Mouse (Mus musculus): Measurements from ENCODE around the gene Adk. TPM values are rescaled to one million over a fixed set of nuclear protein-coding genes. Genes with fewer than 3 reads are reported as not detected.

The Adk gene
- polyA plus RNA-seq, 1 experiment from 2014 or later, result 240 TPM

GRCm38 (mm10) chr14:21383701-21384428, 331.5 kb downstream of the Adk start:
- no peak for ATAC-seq
- no peaks in the 10 kb centered on the region for H3K27me3 ChIP-seq (replicated peaks; ENCODE audit: control insufficient read depth, insufficient read depth, low read length)
- H3K36me3 ChIP-seq (ENCODE audit: control insufficient read depth, insufficient read depth), result 0 out of 2 replicates have a peak, but pooled peaks cover 4% of the 10 kb centered on the region
- no peak overlapping the region for H3K27ac ChIP-seq (ENCODE audit: low read depth, low read length)
- 0 out of 2 replicates have a peak, but pooled peaks cover 2% of the 10 kb centered on the region for H3K9me3 ChIP-seq (ENCODE audit: control insufficient read depth)
- no peak for TF ChIP-seq CTCF (IDR thresholded peaks at IDR 0.05; ENCODE audit: low read depth)
- no peak overlapping the region for H3K4me2 ChIP-seq (replicated peaks; ENCODE audit: low read depth)
- H3K4me3 ChIP-seq (ENCODE audit: low read depth, low read length), result no peak overlapping the region
- no peaks in the 10 kb centered on the region for H3K4me1 ChIP-seq (replicated peaks; ENCODE audit: control insufficient read depth, insufficient read depth, low read length)
- 93% methylated on average over 5 of the region's 5 CpGs for WGBS
- H3K9ac ChIP-seq (ENCODE audit: low read depth, low read length), result no peak overlapping the region

GRCm38 (mm10) chr14:21399506-21399905, 347.1 kb downstream of the Adk start:
- H3K9me3 ChIP-seq (ENCODE audit: control insufficient read depth), result no peaks in the 10 kb centered on the region
- no peak overlapping the region for H3K27ac ChIP-seq (ENCODE audit: low read depth, low read length)
- H3K27me3 ChIP-seq (replicated peaks; ENCODE audit: control insufficient read depth, insufficient read depth, low read length), result no peaks in the 10 kb centered on the region
- H3K4me3 ChIP-seq (ENCODE audit: low read depth, low read length), result no peak overlapping the region
- no peak overlapping the region for H3K9ac ChIP-seq (ENCODE audit: low read depth, low read length)
- TF ChIP-seq CTCF (IDR thresholded peaks at IDR 0.05; ENCODE audit: low read depth), result no peak
- H3K36me3 ChIP-seq (ENCODE audit: control insufficient read depth, insufficient read depth), result no peaks in the 10 kb centered on the region
- H3K4me1 ChIP-seq (replicated peaks; ENCODE audit: control insufficient read depth, insufficient read depth, low read length), result no peaks in the 10 kb centered on the region
- no peak overlapping the region for H3K4me2 ChIP-seq (replicated peaks; ENCODE audit: low read depth)
- WGBS, result 81% methylated on average over 7 of the region's 7 CpGs
- ATAC-seq, result no peak

- H3K4me1 ChIP-seq (replicated peaks; ENCODE audit: control insufficient read depth, insufficient read depth, low read length), result no peaks in the 10 kb centered on the region
- H3K27ac ChIP-seq (ENCODE audit: low read depth, low read length), result no peak overlapping the region
- no peaks in the 10 kb centered on the region for H3K27me3 ChIP-seq (replicated peaks; ENCODE audit: control insufficient read depth, insufficient read depth, low read length)
- no peak overlapping the region for H3K4me3 ChIP-seq (ENCODE audit: low read depth, low read length)
- H3K36me3 ChIP-seq (ENCODE audit: control insufficient read depth, insufficient read depth), result no peaks in the 10 kb centered on the region
- peak overlapping the region; percentile 24; the same call in 1 of the 2 replicates for H3K4me2 ChIP-seq (replicated peaks; ENCODE audit: low read depth)
- 0 out of 2 replicates have a peak, but pooled peaks have one; percentile 5 for TF ChIP-seq CTCF (IDR thresholded peaks at IDR 0.05; ENCODE audit: low read depth)
- H3K9ac ChIP-seq (ENCODE audit: low read depth, low read length), result no peak overlapping the region
- H3K9me3 ChIP-seq (ENCODE audit: control insufficient read depth), result no peaks in the 10 kb centered on the region
- 68% methylated on average over 8 of the region's 8 CpGs for WGBS
- ATAC-seq, result no peak
Observed at GRCm38 (mm10) chr14:21402157-21402601, 349.8 kb downstream of the Adk start.

- 63% methylated on average over 8 of the region's 8 CpGs for WGBS
- no peaks in the 10 kb centered on the region for H3K27me3 ChIP-seq (replicated peaks; ENCODE audit: control insufficient read depth, insufficient read depth, low read length)
- H3K4me1 ChIP-seq (replicated peaks; ENCODE audit: control insufficient read depth, insufficient read depth, low read length), result no peaks in the 10 kb centered on the region
- H3K9ac ChIP-seq (ENCODE audit: low read depth, low read length), result no peak overlapping the region
- no peak for ATAC-seq
- H3K4me3 ChIP-seq (ENCODE audit: low read depth, low read length), result no peak overlapping the region
- TF ChIP-seq CTCF (IDR thresholded peaks at IDR 0.05; ENCODE audit: low read depth), result no peak
- no peak overlapping the region for H3K27ac ChIP-seq (ENCODE audit: low read depth, low read length)
- H3K36me3 ChIP-seq (ENCODE audit: control insufficient read depth, insufficient read depth), result no peaks in the 10 kb centered on the region
- H3K4me2 ChIP-seq (replicated peaks; ENCODE audit: low read depth), result no peak overlapping the region
- no peaks in the 10 kb centered on the region for H3K9me3 ChIP-seq (ENCODE audit: control insufficient read depth)
Observed at GRCm38 (mm10) chr14:21402621-21403405, 350.4 kb downstream of the Adk start.

- H3K4me2 ChIP-seq (replicated peaks; ENCODE audit: low read depth), result no peak overlapping the region
- H3K36me3 ChIP-seq (ENCODE audit: control insufficient read depth, insufficient read depth), result no peaks in the 10 kb centered on the region
- 89% methylated on average over 5 of the region's 5 CpGs for WGBS
- no peaks in the 10 kb centered on the region for H3K9me3 ChIP-seq (ENCODE audit: control insufficient read depth)
- ATAC-seq, result no peak
- no peaks in the 10 kb centered on the region for H3K4me1 ChIP-seq (replicated peaks; ENCODE audit: control insufficient read depth, insufficient read depth, low read length)
- no peak overlapping the region for H3K9ac ChIP-seq (ENCODE audit: low read depth, low read length)
- no peak for TF ChIP-seq CTCF (IDR thresholded peaks at IDR 0.05; ENCODE audit: low read depth)
- no peak overlapping the region for H3K27ac ChIP-seq (ENCODE audit: low read depth, low read length)
- no peaks in the 10 kb centered on the region for H3K27me3 ChIP-seq (replicated peaks; ENCODE audit: control insufficient read depth, insufficient read depth, low read length)
- no peak overlapping the region for H3K4me3 ChIP-seq (ENCODE audit: low read depth, low read length)
Observed at GRCm38 (mm10) chr14:21406946-21407345, 354.6 kb downstream of the Adk start.

- no peak for TF ChIP-seq CTCF (IDR thresholded peaks at IDR 0.05; ENCODE audit: low read depth)
- H3K27ac ChIP-seq (ENCODE audit: low read depth, low read length), result no peak overlapping the region
- no peaks in the 10 kb centered on the region for H3K4me1 ChIP-seq (replicated peaks; ENCODE audit: control insufficient read depth, insufficient read depth, low read length)
- no peak for ATAC-seq
- H3K27me3 ChIP-seq (replicated peaks; ENCODE audit: control insufficient read depth, insufficient read depth, low read length), result no peaks in the 10 kb centered on the region
- 89% methylated on average over 4 of the region's 4 CpGs for WGBS
- no peak overlapping the region for H3K4me2 ChIP-seq (replicated peaks; ENCODE audit: low read depth)
- no peak overlapping the region for H3K4me3 ChIP-seq (ENCODE audit: low read depth, low read length)
- H3K36me3 ChIP-seq (ENCODE audit: control insufficient read depth, insufficient read depth), result no peaks in the 10 kb centered on the region
- no peaks in the 10 kb centered on the region for H3K9me3 ChIP-seq (ENCODE audit: control insufficient read depth)
- no peak overlapping the region for H3K9ac ChIP-seq (ENCODE audit: low read depth, low read length)
Observed at GRCm38 (mm10) chr14:21408846-21409245, 356.5 kb downstream of the Adk start.

Measured in intestine, postnatal 0 days (tissue).